14 mouse cellular contexts compared by ENCODE assay signal in the genomic region with DNA sequence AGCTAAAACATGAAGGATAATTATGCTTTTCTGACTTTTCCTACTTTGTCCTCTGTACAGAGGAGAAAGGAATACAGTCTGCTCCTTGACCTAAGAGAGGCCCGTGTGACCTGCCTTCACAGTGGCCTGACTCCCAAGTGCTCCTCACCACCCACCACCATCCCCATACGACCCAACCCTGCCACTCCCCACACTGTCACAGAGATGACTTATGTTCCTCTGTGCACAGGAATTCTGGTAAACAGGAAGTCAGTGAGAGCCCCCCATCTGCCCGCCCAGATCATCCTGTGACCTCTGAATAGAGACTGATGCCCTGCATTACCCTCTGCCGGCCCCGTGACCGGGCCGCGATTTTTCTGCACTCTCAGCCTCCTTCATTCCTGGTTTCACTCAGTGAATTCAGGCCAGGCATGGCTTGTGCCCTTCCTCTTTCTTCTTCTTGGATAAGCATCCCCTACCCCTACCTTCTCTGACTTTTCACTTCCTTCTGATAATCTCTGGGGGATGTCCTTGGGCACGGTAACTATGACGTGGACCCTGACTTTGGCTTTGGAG.
DNase-seq lines count a peak whose midpoint lies in the region; ATAC-seq and TF ChIP-seq lines count a peak whose summit lies in the region.
"Had no signal": no experiment of that assay in that cellular context is flagged by ENCODE, and none has a peak within 500 bp of the region (broad histone marks: within the 10 kb centered on the region; RNA-seq: fewer than 3 reads in every experiment).

No protein-coding gene starts in this region.

- DNase-seq in kidney, postnatal 10 days = peak; percentile 24
- no peak for DNase-seq in kidney, adult 18-20 months
- no peak for DNase-seq in lung, postnatal 0 days (ENCODE audit: low spot score)
- no peak for DNase-seq in lung, postnatal 14 days
- peak; percentile 25 for DNase-seq in adrenal gland, adult 8-10 months
- DNase-seq in forebrain, embryonic 14.5 days (ENCODE audit: low spot score) = no peak
- DNase-seq: cerebellum, adult 9-10 months; gastrocnemius, postnatal 14 days; right cerebral cortex, postnatal 25 days; thymus, postnatal 25 days had no signal

- H3K4me3 ChIP-seq in lung, postnatal 0 days (ENCODE audit: low read depth, low read length) = no peak overlapping the region
- H3K4me3 ChIP-seq in liver, embryonic 15.5 days (replicated peaks) = no peak overlapping the region
- H3K4me3 ChIP-seq in forebrain, embryonic 14.5 days (ENCODE audit: low read depth, low read length) = no peak overlapping the region
- H3K4me3 ChIP-seq: midbrain, embryonic 13.5 days had no signal

- ATAC-seq in lung, postnatal 0 days = peak; percentile 58
- ATAC-seq in liver, embryonic 15.5 days (ENCODE audit: insufficient read depth) = peak; percentile 31; the same call in 1 of the 2 replicates
- ATAC-seq in forebrain, embryonic 14.5 days = no peak
- ATAC-seq: intestine, embryonic 16.5 days; midbrain, embryonic 13.5 days had no signal

- no peak for TF ChIP-seq CTCF in lung, postnatal 0 days (IDR thresholded peaks at IDR 0.05)

- TF ChIP-seq EP300 in lung, postnatal 0 days (IDR thresholded peaks at IDR 0.05) = peak; percentile 23; the same call in 1 of the 2 replicates

- no peaks in the 10 kb centered on the region for H3K9me3 ChIP-seq in lung, postnatal 0 days (ENCODE audit: low read length)
- H3K9me3 ChIP-seq in liver, embryonic 15.5 days (replicated peaks) = 0 out of 2 replicates have a peak, but pooled peaks cover 3% of the 10 kb centered on the region
- H3K9me3 ChIP-seq in forebrain, embryonic 14.5 days (replicated peaks; ENCODE audit: control insufficient read depth, low read length) = no peaks in the 10 kb centered on the region
- H3K9me3 ChIP-seq: midbrain, embryonic 13.5 days had no signal

- no peak overlapping the region for H3K9ac ChIP-seq in lung, postnatal 0 days (replicated peaks; ENCODE audit: low read depth)
- no peak overlapping the region for H3K9ac ChIP-seq in liver, embryonic 15.5 days
- H3K9ac ChIP-seq in forebrain, embryonic 14.5 days (ENCODE audit: low read length) = no peak overlapping the region
- H3K9ac ChIP-seq: hindbrain, embryonic 14.5 days; midbrain, embryonic 13.5 days had no signal

- 64% methylated on average over 10 of the region's 10 CpGs for WGBS in lung, postnatal 0 days
- 63% methylated on average over 10 of the region's 10 CpGs for WGBS in liver, embryonic 15.5 days (ENCODE audit: insufficient replicate concordance)
- 93% methylated on average over 10 of the region's 10 CpGs for WGBS in forebrain, embryonic 14.5 days

- H3K4me1 ChIP-seq in lung, postnatal 0 days (ENCODE audit: insufficient read depth, low read depth, low read length) = no peaks in the 10 kb centered on the region
- no peaks in the 10 kb centered on the region for H3K4me1 ChIP-seq in liver, embryonic 15.5 days (replicated peaks)
- peaks cover 4% of the 10 kb centered on the region; the same call in 1 of the 2 replicates for H3K4me1 ChIP-seq in forebrain, embryonic 14.5 days (ENCODE audit: control insufficient read depth, insufficient read depth, low read length)

- H3K36me3 ChIP-seq in lung, postnatal 0 days (ENCODE audit: insufficient read depth, low read length) = no peaks in the 10 kb centered on the region
- 0 out of 2 replicates have a peak, but pooled peaks cover 4% of the 10 kb centered on the region for H3K36me3 ChIP-seq in liver, embryonic 15.5 days (replicated peaks)
- H3K36me3 ChIP-seq in forebrain, embryonic 14.5 days (ENCODE audit: control insufficient read depth, insufficient read depth, low read length) = no peaks in the 10 kb centered on the region

- no peaks in the 10 kb centered on the region for H3K27me3 ChIP-seq in lung, postnatal 0 days (replicated peaks; ENCODE audit: insufficient read depth, low read length)
- no peaks in the 10 kb centered on the region for H3K27me3 ChIP-seq in liver, embryonic 15.5 days
- no peaks in the 10 kb centered on the region for H3K27me3 ChIP-seq in forebrain, embryonic 14.5 days (replicated peaks; ENCODE audit: control insufficient read depth, insufficient read depth, low read length)
- H3K27me3 ChIP-seq: midbrain, embryonic 13.5 days had no signal

- no peak overlapping the region for H3K4me2 ChIP-seq in lung, postnatal 0 days (replicated peaks; ENCODE audit: low read depth, low read length)
- H3K4me2 ChIP-seq in liver, embryonic 15.5 days = no peak overlapping the region
- no peak overlapping the region for H3K4me2 ChIP-seq in forebrain, embryonic 14.5 days (ENCODE audit: low read length)
- H3K4me2 ChIP-seq: hindbrain, embryonic 14.5 days; midbrain, embryonic 13.5 days had no signal

- H3K27ac ChIP-seq in lung, postnatal 0 days (ENCODE audit: low read length) = no peak overlapping the region
- no peak overlapping the region for H3K27ac ChIP-seq in liver, embryonic 15.5 days (replicated peaks)
- no peak overlapping the region for H3K27ac ChIP-seq in forebrain, embryonic 14.5 days (ENCODE audit: low read depth, low read length)
- H3K27ac ChIP-seq: hindbrain, embryonic 14.5 days; midbrain, embryonic 13.5 days had no signal

Comparison
In these comparisons a context has a peak if more than half of its experiments do, and no peak if none do; other contexts are left out.
1. DNase-seq: peak in kidney, postnatal 10 days (single experiment) and adrenal gland, adult 8-10 months (single experiment); none in kidney, adult 18-20 months (single experiment), lung, postnatal 0 days (single experiment), lung, postnatal 14 days (single experiment) and forebrain, embryonic 14.5 days (single experiment).